In the genomic region with DNA sequence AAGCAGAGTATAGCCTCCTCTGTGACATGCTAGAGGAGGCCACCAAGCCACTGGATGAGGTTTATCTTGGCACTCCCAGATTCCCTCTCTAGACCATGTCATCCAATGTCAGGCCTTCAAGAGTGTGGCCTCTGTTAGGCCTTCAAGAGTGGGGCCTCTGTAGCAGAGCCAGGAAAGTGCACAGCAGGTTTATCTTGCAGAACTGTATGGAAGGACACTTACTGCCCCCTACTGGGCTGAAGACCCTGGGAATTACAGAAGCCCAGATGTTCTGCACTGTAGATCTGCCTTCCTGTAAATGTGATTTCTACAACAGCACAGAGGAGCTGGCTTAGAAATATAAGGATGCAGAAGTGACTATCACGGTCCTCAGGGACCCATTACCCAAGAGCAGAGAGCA, we compare ENCODE assay signal across 10 mouse cellular contexts. TPM values are rescaled to one million over a fixed set of nuclear protein-coding genes. Genes with fewer than 3 reads are reported as not detected.
A peak's percentile ranks its signal among the peaks of the same experiment; 100 is the strongest.
DNase-seq lines count a peak whose midpoint lies in the region; ATAC-seq and TF ChIP-seq lines count a peak whose summit lies in the region.
"Had no signal": no experiment of that assay in that cellular context is flagged by ENCODE, and none has a peak within 500 bp of the region (broad histone marks: within the 10 kb centered on the region; RNA-seq: fewer than 3 reads in every experiment).

No protein-coding gene starts in this region.

- peak; percentile 61 for DNase-seq in 3T3-L1 (ENCODE audit: low read depth, low spot score)
- peak; percentile 30 for DNase-seq in CD4-positive helper T cell, adult 2 months (ENCODE audit: low read depth, low spot score)
- DNase-seq in c-Kit-positive CD71-negative TER-119-negative erythroid progenitor cells, embryonic 14.5 days (ENCODE audit: low read depth): peak; percentile 36
- DNase-seq in heart, postnatal 14 days: peak; percentile 25 to 56
- DNase-seq in layer of hippocampus, adult 2 months (ENCODE audit: low spot score in 2 of 2): peak; percentile 13 to 54
- DNase-seq in cerebellum, adult 2 months: no peak

- no peaks in the 10 kb centered on the region for H3K36me3 ChIP-seq in lung, embryonic 16.5 days (ENCODE audit: control insufficient read depth, insufficient read depth, low read length)
- no peaks in the 10 kb centered on the region for H3K36me3 ChIP-seq in small intestine, adult 2 months (ENCODE audit: control insufficient read depth, insufficient read depth, low read length)

- TF ChIP-seq POLR2A in small intestine, adult 2 months (IDR thresholded peaks at IDR 0.05; ENCODE audit: low read depth, low read length): no peak
- TF ChIP-seq POLR2A in cerebellum, adult 2 months (IDR thresholded peaks at IDR 0.05; ENCODE audit: borderline replicate concordance, insufficient read depth, low read length): no peak

- H3K9ac ChIP-seq in lung, embryonic 16.5 days (ENCODE audit: low read length): no peak overlapping the region

- WGBS in lung, embryonic 16.5 days: 25% methylated on average over 1 of the region's 1 CpGs
- WGBS in small intestine, adult 2 months: 23% methylated on average over 1 of the region's 1 CpGs
- 73% methylated on average over 1 of the region's 1 CpGs for WGBS in cerebellum, adult 2 months

- peak; percentile 80 for TF ChIP-seq CTCF in layer of hippocampus, adult 2 months (conservative IDR thresholded peaks at IDR 0.05)
- peak; percentile 55; the same call in 1 of the 2 replicates for TF ChIP-seq CTCF in small intestine, adult 2 months (IDR thresholded peaks at IDR 0.05; ENCODE audit: extremely low read depth, insufficient read length, insufficient replicate concordance, low read depth, low read length)
- TF ChIP-seq CTCF in cerebellum, adult 2 months (IDR thresholded peaks at IDR 0.05; ENCODE audit: borderline replicate concordance, insufficient read depth, low read depth, low read length): no peak

- H3K9me3 ChIP-seq in lung, embryonic 16.5 days (ENCODE audit: control insufficient read depth, low read length): no peaks in the 10 kb centered on the region

- peak; percentile 70; the same call in 1 of the 2 replicates for ATAC-seq in lung, embryonic 16.5 days (ENCODE audit: low read depth)

- no peak overlapping the region for H3K27ac ChIP-seq in layer of hippocampus, adult 2 months
- no peak overlapping the region for H3K27ac ChIP-seq in lung, embryonic 16.5 days (ENCODE audit: low read length)
- H3K27ac ChIP-seq in small intestine, adult 2 months (ENCODE audit: insufficient read depth, low read depth, low read length): no peak overlapping the region
- H3K27ac ChIP-seq in cerebellum, adult 2 months (ENCODE audit: insufficient read depth, low read length): no peak overlapping the region

- H3K27me3 ChIP-seq in lung, embryonic 16.5 days (ENCODE audit: control insufficient read depth, insufficient read depth, low read depth, low read length): no peaks in the 10 kb centered on the region
- no peaks in the 10 kb centered on the region for H3K27me3 ChIP-seq in small intestine, adult 2 months (ENCODE audit: control insufficient read depth, insufficient read depth, low read length)
- H3K27me3 ChIP-seq in cerebellum, adult 2 months (ENCODE audit: control insufficient read depth, insufficient read depth, low read length): no peaks in the 10 kb centered on the region

- no peaks in the 10 kb centered on the region for H3K4me1 ChIP-seq in lung, embryonic 16.5 days (replicated peaks; ENCODE audit: control insufficient read depth, insufficient read depth, low read length)
- H3K4me1 ChIP-seq in small intestine, adult 2 months (ENCODE audit: control insufficient read depth, insufficient read depth, insufficient read length, low read length): no peaks in the 10 kb centered on the region
- H3K4me1 ChIP-seq in cerebellum, adult 2 months (ENCODE audit: control insufficient read depth, insufficient read depth, low read length): no peaks in the 10 kb centered on the region

- H3K4me3 ChIP-seq in layer of hippocampus, adult 2 months: no peak overlapping the region
- no peak overlapping the region for H3K4me3 ChIP-seq in lung, embryonic 16.5 days (ENCODE audit: low read length)
- H3K4me3 ChIP-seq in small intestine, adult 2 months (ENCODE audit: low read depth, low read length): no peak overlapping the region
- no peak overlapping the region for H3K4me3 ChIP-seq in cerebellum, adult 2 months (replicated peaks; ENCODE audit: insufficient read depth, low read depth, low read length)

- H3K4me2 ChIP-seq in lung, embryonic 16.5 days (ENCODE audit: low read depth, low read length): no peak overlapping the region

- intact Hi-C loops in heart, postnatal 14 days (cut with DNase I): loop anchor here (1.0 to 10.0 kb wide), 2 partner anchors 137 to 310 kb away; partner anchors contain the start of gene Gimap8

RNA-seq across cellular contexts. Expression of gene Doxl2, which starts 19.8 kb away (rescaled TPM):
- total RNA-seq in heart, postnatal 14 days (2021): not detected
- total RNA-seq in layer of hippocampus, adult 2 months (2021): not detected
- polyA plus RNA-seq in lung, embryonic 16.5 days (2015; fragmentation: Nextera tagmentation; extraction: Ambion mirVana): not detected in 2 replicates
- polyA plus RNA-seq in small intestine, adult 2 months (2012; rRNA removed): not detected in 2 replicates
- polyA plus RNA-seq in cerebellum, adult 2 months (2012; rRNA removed): not detected in 2 replicates
- polyA plus RNA-seq: liver, embryonic 16.5 days; testis, adult 2 months had no signal

RNA-seq across cellular contexts. Expression of gene 1600015I10Rik, which starts 25.3 kb away (rescaled TPM):
- total RNA-seq in heart, postnatal 14 days (2021): not detected
- total RNA-seq in layer of hippocampus, adult 2 months (2021): not detected
- not detected in 2 replicates for polyA plus RNA-seq in lung, embryonic 16.5 days (2015; fragmentation: Nextera tagmentation; extraction: Ambion mirVana)
- 0.05 TPM in 1 of 2 replicates, not detected in the other for polyA plus RNA-seq in small intestine, adult 2 months (2012; rRNA removed)
- not detected in 2 replicates for polyA plus RNA-seq in cerebellum, adult 2 months (2012; rRNA removed)
- polyA plus RNA-seq: liver, embryonic 16.5 days; testis, adult 2 months had no signal

RNA-seq across cellular contexts. Expression of gene Svs1, which starts 31.7 kb away (rescaled TPM):
- not detected for total RNA-seq in heart, postnatal 14 days (2021)
- not detected for total RNA-seq in layer of hippocampus, adult 2 months (2021)
- not detected in 2 replicates for polyA plus RNA-seq in lung, embryonic 16.5 days (2015; fragmentation: Nextera tagmentation; extraction: Ambion mirVana)
- polyA plus RNA-seq in small intestine, adult 2 months (2012; rRNA removed): not detected in 2 replicates
- polyA plus RNA-seq in cerebellum, adult 2 months (2012; rRNA removed): not detected in 2 replicates
- polyA plus RNA-seq: liver, embryonic 16.5 days; testis, adult 2 months had no signal

Comparison
In these comparisons a context has a peak if more than half of its experiments do, and no peak if none do; other contexts are left out.
1. DNase-seq: peak in 3T3-L1 (single experiment), CD4-positive helper T cell, adult 2 months (single experiment), c-Kit-positive CD71-negative TER-119-negative erythroid progenitor cells, embryonic 14.5 days (single experiment), heart, postnatal 14 days (2 of 2) and layer of hippocampus, adult 2 months (2 of 2); none in cerebellum, adult 2 months (0 of 2).